Mouse (Mus musculus) heart, postnatal 0 days (tissue): ENCODE results near the gene Dctpp1. TPM values are rescaled to one million over a fixed set of nuclear protein-coding genes. Genes with fewer than 3 reads are reported as not detected.

ENCODE experiments used
- ATAC-seq: fragments of 200-750 bp; cut with Nextera tagmentation; 2 replicates; pipeline ENCODE4 v1.8.0; 2017; ENCODE audit warnings: low read depth, moderate number of reproducible peaks, moderate library complexity; ENCODE audit not compliant: insufficient read depth
- DNase-seq: peaks from one replicate; pipeline ENCODE4 v3.0.0-alpha.2; 2016; ENCODE audit warnings: low spot score
- H3K27ac ChIP-seq: fragments of 300-500 bp; sonication (generic); 2 replicates; pipeline ENCODE4 v1.5.1; 2014; ENCODE audit warnings: low read depth, mild to moderate bottlenecking
- H3K27me3 ChIP-seq: fragments of 300-500 bp; sonication (generic); 2 replicates; pipeline ENCODE4 v1.6.1; 2014; ENCODE audit warnings: low read length, mixed read lengths; ENCODE audit not compliant: control insufficient read depth, insufficient read depth
- H3K36me3 ChIP-seq: fragments of 300-500 bp; sonication (generic); replicated peaks from 2 replicates; pipeline ENCODE4 v1.6.1; 2014; ENCODE audit warnings: low read length, mixed read lengths; ENCODE audit not compliant: control insufficient read depth, insufficient read depth
- H3K4me1 ChIP-seq: fragments of 300-500 bp; sonication (generic); 2 replicates; pipeline ENCODE4 v1.6.1; 2014; ENCODE audit warnings: antibody characterized with exemption; ENCODE audit not compliant: control insufficient read depth, insufficient read depth
- H3K4me2 ChIP-seq: fragments of 300-500 bp; sonication (generic); 2 replicates; pipeline ENCODE4 v1.6.1; 2014; ENCODE audit warnings: low read depth, mild to moderate bottlenecking, low read length, moderate library complexity
- H3K4me3 ChIP-seq: fragments of 300-500 bp; sonication (generic); 2 replicates; pipeline ENCODE4 v1.5.1; 2014; ENCODE audit warnings: low read depth, low read length
- H3K9ac ChIP-seq: fragments of 300-500 bp; sonication (generic); replicated peaks from 2 replicates; pipeline ENCODE4 v1.6.1; 2014; ENCODE audit warnings: low read depth, low read length, mixed read lengths
- H3K9me3 ChIP-seq: fragments of 300-500 bp; sonication (generic); replicated peaks from 2 replicates; pipeline ENCODE4 v1.6.1; 2016; ENCODE audit warnings: low read length; ENCODE audit not compliant: control insufficient read depth
- CTCF ChIP-seq: IDR thresholded peaks from 2 replicates; pipeline ENCODE4 v1.5.1; 2016; ENCODE audit warnings: antibody characterized with exemption, control low read depth, low read depth
- EP300 ChIP-seq: IDR thresholded peaks from 2 replicates; pipeline ENCODE4 v1.6.1; 2016; ENCODE audit warnings: antibody characterized with exemption, low read depth
- WGBS: fragments of 180-500 bp; shearing (Covaris S2); extraction: QIAGEN DNeasy Blood & Tissue Kit; methylation state at CpG from one replicate; pipeline ENCODE4 v1.1.7; 2014; 5-methylcytosine and 5-hydroxymethylcytosine counted together
- polyA plus RNA-seq: library from polyadenylated mRNA; unstranded; fragments of >200 nt; fragmentation: Nextera tagmentation; extraction: Ambion mirVana; gene quantifications from 2 replicates; pipeline ENCODE4 v1.2.1, GENCODE M21; 2015
- total RNA-seq: library from RNA; depleted of rRNA; stranded (reverse); fragments of >200 nt; gene quantifications from 2 replicates; pipeline ENCODE4 v1.2.3, GENCODE M21; 2014; ENCODE audit warnings: low replicate concordance

The Dctpp1 gene
- total and polyA plus RNA-seq, 2 experiments from 2014 or later, result 97.1 to 152 TPM

DNA sequence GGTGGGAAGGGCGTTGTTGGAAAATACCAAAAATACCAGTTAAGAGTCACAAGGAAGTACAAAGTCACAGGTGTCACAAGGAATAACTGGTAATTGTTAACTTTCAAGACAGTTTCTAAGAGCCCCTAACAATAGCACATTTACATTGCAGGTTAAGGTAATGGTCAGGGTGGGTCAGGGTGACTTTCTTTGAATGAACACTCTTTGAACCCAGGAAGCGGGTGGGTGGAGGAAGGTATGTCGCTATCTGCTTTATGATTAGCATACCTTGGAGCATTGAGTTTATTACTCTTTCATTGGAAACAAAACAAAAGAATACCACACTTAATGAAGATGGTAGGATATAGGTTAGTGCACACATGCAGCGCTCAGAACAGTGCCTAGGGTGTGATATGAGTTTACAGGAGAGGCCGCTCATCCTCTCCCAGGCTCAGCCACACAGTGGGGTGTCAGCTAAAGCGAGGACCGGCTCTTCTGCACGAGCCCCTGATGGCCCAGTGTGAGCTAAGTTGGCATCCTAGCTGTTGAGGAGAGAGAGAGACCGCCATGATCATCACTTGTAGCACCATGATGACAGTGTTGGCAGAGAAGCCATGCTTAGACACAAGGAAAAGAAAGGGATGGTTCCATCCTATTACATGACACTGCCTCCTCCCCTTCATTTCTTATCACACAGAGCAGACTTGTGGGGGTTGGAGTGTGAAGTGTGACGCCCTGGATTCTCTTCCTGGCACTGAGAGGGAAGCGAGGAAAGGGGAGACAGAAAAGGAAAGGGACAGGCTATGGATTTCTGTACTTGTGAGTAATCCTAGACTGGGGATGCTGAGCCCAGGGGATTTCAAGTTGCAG lies 35.1 kb downstream of the Dctpp1 start:
- no peak overlapping the region for H3K4me3 ChIP-seq
- H3K36me3 ChIP-seq, result no peaks in the 10 kb centered on the region
- no peaks in the 10 kb centered on the region for H3K4me1 ChIP-seq
- ATAC-seq, result no peak
- H3K9ac ChIP-seq, result no peak overlapping the region
- no peaks in the 10 kb centered on the region for H3K27me3 ChIP-seq
- H3K4me2 ChIP-seq, result no peak overlapping the region
- no peak overlapping the region for H3K27ac ChIP-seq
- WGBS, result 71% methylated on average over 11 of the region's 11 CpGs
- H3K9me3 ChIP-seq, result no peaks in the 10 kb centered on the region
- DNase-seq, result no peak
- TF ChIP-seq EP300, result no peak
- TF ChIP-seq CTCF, result no peak

DNA sequence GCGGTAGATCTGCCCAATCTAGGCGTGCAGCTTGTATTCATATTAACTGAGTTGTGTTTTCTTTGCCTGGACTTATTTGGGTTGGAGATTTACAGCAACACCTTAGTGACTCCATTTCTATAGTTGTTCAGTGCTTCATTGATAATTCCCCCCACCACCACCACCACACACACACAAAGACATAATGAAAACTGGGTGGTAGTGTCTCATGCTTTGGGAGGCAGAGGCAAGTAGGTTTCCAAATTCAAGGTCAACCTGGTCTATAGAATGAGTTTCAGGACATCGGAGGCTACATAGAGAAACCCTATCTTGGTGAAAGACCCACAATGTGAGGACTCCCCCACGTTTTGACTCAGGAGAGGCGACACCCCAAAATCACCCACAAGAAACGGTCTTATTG lies 35.9 kb downstream of the Dctpp1 start:
- no peaks in the 10 kb centered on the region for H3K36me3 ChIP-seq
- no peak for TF ChIP-seq CTCF
- no peak for TF ChIP-seq EP300
- no peak overlapping the region for H3K4me3 ChIP-seq
- no peak overlapping the region for H3K27ac ChIP-seq
- no peaks in the 10 kb centered on the region for H3K4me1 ChIP-seq
- H3K9ac ChIP-seq, result no peak overlapping the region
- no peaks in the 10 kb centered on the region for H3K27me3 ChIP-seq
- WGBS, result 89% methylated on average over 6 of the region's 6 CpGs
- ATAC-seq, result no peak
- DNase-seq, result no peak
- no peak overlapping the region for H3K4me2 ChIP-seq
- no peaks in the 10 kb centered on the region for H3K9me3 ChIP-seq

DNA sequence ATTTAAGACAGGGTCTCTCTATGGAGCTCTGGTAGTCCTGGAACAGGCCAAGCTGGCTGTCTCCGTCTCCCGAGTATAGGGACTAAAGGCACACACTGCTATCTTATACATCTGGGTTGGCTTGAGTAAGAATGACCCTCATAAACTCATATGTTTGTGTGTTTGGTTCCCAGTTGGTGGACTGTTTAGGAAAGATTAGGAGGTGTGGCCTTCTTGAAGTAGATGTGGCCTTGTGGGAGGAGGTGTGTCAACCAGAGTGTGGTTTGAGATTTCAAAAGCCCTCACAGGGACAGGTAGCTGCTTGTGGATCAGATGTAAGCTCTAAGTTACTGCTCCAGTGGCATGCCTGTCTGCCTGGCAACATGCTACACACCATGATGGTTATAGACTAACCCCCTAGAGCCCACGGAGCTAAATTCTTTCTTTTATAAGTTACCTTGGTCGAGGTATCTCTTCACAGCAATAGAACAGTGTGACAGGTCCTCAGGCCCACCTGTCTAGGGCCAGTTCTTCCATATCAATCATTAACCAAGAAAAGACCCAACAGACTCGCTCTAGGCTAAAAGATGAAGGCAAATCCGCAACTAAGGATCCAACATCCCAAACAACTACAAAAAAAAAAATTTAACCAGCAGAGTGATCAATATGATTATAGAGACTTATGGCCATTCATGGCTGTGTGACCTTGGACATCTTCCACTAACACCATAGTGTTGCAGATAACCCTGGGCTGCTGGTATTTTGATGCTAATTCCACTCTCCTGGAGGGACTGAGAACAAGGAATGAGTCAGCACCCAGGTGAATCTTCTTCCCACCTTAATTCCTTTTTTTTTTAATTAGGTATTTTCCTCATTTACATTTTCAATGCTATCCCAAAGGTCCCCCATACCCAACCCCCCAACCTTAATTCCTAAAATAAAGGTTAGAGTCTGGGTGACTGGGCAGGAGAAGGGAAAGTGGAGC lies 36.7 kb downstream of the Dctpp1 start:
- Histone ChIP-seq H3K27ac (no peak overlapping the region), H3K9me3 (no peaks in the 10 kb centered on the region), H3K4me3 (no peak overlapping the region), H3K27me3 (no peaks in the 10 kb centered on the region), H3K4me1 (no peaks in the 10 kb centered on the region), H3K4me2 (no peak overlapping the region), H3K36me3 (no peaks in the 10 kb centered on the region), H3K9ac (no peak overlapping the region)
- WGBS, result 78% methylated on average over 6 of the region's 6 CpGs
- DNase-seq (no peak), ATAC-seq (no peak)
- TF ChIP-seq EP300, result no peak
- TF ChIP-seq CTCF, result no peak

DNA sequence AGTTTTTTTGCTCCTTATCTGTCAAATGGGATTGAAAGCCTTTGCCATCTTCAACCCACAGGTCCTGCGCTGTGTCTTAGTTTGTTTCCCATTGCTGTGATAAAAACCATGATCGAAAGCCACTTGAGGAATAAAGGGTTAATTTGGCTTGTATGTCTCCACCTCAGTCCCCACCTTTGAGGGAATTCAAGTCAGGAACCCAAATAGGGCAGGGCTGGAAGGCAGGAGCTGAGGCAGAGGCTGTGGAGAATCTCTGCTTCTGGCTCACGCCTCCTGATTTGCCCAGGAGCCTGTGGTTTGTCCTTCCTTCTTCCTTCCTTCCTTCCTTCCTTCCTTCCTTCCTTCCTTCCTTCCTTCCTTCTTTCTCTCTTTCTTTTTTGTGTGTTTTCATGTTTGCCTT lies 37.4 kb downstream of the Dctpp1 start:
- Histone ChIP-seq H3K4me2 (no peak overlapping the region), H3K4me3 (no peak overlapping the region), H3K27me3 (no peaks in the 10 kb centered on the region), H3K4me1 (0 out of 2 replicates have a peak, but pooled peaks cover under 1% of the 10 kb centered on the region), H3K9me3 (no peaks in the 10 kb centered on the region), H3K36me3 (no peaks in the 10 kb centered on the region), H3K9ac (no peak overlapping the region), H3K27ac (no peak overlapping the region)
- 92% methylated on average over 3 of the region's 3 CpGs for WGBS
- DNase-seq (no peak), ATAC-seq (no peak)
- TF ChIP-seq CTCF, result no peak
- TF ChIP-seq EP300, result no peak

DNA sequence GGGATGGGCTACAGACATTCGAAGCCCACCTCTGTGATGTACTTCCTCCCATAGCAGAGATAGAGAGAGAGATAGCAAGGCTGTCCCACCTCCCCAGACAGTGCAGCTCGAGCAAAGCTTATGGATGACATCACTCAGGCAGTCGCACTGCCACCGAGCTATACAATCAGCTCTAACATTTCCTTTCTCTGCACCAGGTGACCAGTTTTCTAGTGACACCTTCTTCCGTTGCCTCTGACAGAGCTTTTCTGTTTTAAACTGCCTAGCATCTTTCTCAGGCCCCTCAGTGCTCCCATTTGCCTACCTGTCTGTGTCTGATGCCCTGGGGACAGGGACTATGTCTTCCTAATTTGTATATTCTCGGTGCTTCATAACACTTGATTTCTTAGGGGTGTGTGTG lies 40.1 kb downstream of the Dctpp1 start:
- no peak overlapping the region for H3K27ac ChIP-seq
- WGBS, result 62% methylated on average over 6 of the region's 6 CpGs
- TF ChIP-seq CTCF, result no peak
- no peak for TF ChIP-seq EP300

More for the DNA sequence above, 40.1 kb downstream of the Dctpp1 start:
- Histone ChIP-seq H3K36me3 (no peaks in the 10 kb centered on the region), H3K9ac (no peak overlapping the region), H3K9me3 (no peaks in the 10 kb centered on the region), H3K4me3 (no peak overlapping the region), H3K4me2 (no peak overlapping the region), H3K4me1 (peaks cover 15% of the 10 kb centered on the region), H3K27me3 (no peaks in the 10 kb centered on the region)
- no peak for ATAC-seq
- DNase-seq, result no peak
